Mouse (Mus musculus): ENCODE results near the gene Cd300lf. TPM values are rescaled to one million over a fixed set of nuclear protein-coding genes. Genes with fewer than 3 reads are reported as not detected.

The Cd300lf gene
- total and polyA plus RNA-seq, 3 experiments = 0.55 to 1.00 (median 0.90) TPM

GRCm38 (mm10) chr11:115106638-115107037, 27.2 kb downstream of the Cd300lf start:
- no peak for DNase-seq

- no peak for DNase-seq
These were observed 28.8 kb downstream of the Cd300lf start for GRCm38 (mm10) chr11:115104769-115105563.

- no peak for DNase-seq
These were observed 30.1 kb downstream of the Cd300lf start for GRCm38 (mm10) chr11:115103470-115104413.

- no peak for DNase-seq
These were observed 31.7 kb downstream of the Cd300lf start for GRCm38 (mm10) chr11:115102116-115102515.

- no peak for DNase-seq
These were observed 32.2 kb downstream of the Cd300lf start for GRCm38 (mm10) chr11:115101615-115102051.

- DNase-seq = no peak
These were observed 33.1 kb downstream of the Cd300lf start for GRCm38 (mm10) chr11:115100741-115101140.

- DNase-seq = no peak
These were observed 33.7 kb downstream of the Cd300lf start for GRCm38 (mm10) chr11:115100032-115100621.

- DNase-seq = no peak
These were observed 34.5 kb downstream of the Cd300lf start for GRCm38 (mm10) chr11:115099241-115099840.

GRCm38 (mm10) chr11:115098203-115098932, 35.4 kb downstream of the Cd300lf start:
- DNase-seq = no peak

- DNase-seq = no peak
These were observed 41.7 kb downstream of the Cd300lf start for GRCm38 (mm10) chr11:115092140-115092539.

- peak; percentile 33 for DNase-seq
These were observed 42.4 kb downstream of the Cd300lf start, which contains the start of gene Rab37 for GRCm38 (mm10) chr11:115091362-115091901. Gene Rab37, plus strand, starts transcription at chr11:115091431.

GRCm38 (mm10) chr11:115089853-115090252, 43.9 kb downstream of the Cd300lf start:
- DNase-seq = no peak

- DNase-seq = no peak
These were observed 47.6 kb downstream of the Cd300lf start for GRCm38 (mm10) chr11:115086213-115086612.

GRCm38 (mm10) chr11:115085064-115085463, 48.7 kb downstream of the Cd300lf start:
- DNase-seq = no peak

GRCm38 (mm10) chr11:115084595-115084994, 49.2 kb downstream of the Cd300lf start:
- DNase-seq = no peak

- peak; percentile 49 for DNase-seq
These were observed 50.2 kb downstream of the Cd300lf start for GRCm38 (mm10) chr11:115083376-115084139.

GRCm38 (mm10) chr11:115082196-115082595, 51.6 kb downstream of the Cd300lf start:
- DNase-seq = no peak

GRCm38 (mm10) chr11:115081373-115081772, 52.4 kb downstream of the Cd300lf start:
- no peak for DNase-seq

GRCm38 (mm10) chr11:115080886-115081285, 52.9 kb downstream of the Cd300lf start:
- DNase-seq = peak; percentile 42

- no peak for DNase-seq
These were observed 55.1 kb downstream of the Cd300lf start for GRCm38 (mm10) chr11:115078680-115079079.

All from adrenal gland, adult 2 months (tissue).